Mouse (Mus musculus): ENCODE measurements around the gene Dmxl2.

Dmxl2 gene

GRCm38 (mm10) chr9:54501453-54502110 is at the start of gene Dmxl2:
Gene Dmxl2 (minus strand): TSS chr9:54501626.
- DNase-seq (ENCODE audit: low spot score in 2 of 2), result peak; percentile 25 to 79

GRCm38 (mm10) chr9:54549433-54549832 is 48.0 kb upstream of the Dmxl2 start:
- DNase-seq (ENCODE audit: low spot score in 2 of 2), result no peak

- DNase-seq (ENCODE audit: low spot score in 2 of 2), result peak; percentile 44 to 74
Observed at GRCm38 (mm10) chr9:54547536-54547935, 46.1 kb upstream of the Dmxl2 start.

- no peak for DNase-seq (ENCODE audit: low spot score in 2 of 2)
Observed at GRCm38 (mm10) chr9:54544954-54545315, 43.5 kb upstream of the Dmxl2 start.

- no peak for DNase-seq (ENCODE audit: low spot score in 2 of 2)
Observed at GRCm38 (mm10) chr9:54544212-54544953, 43.0 kb upstream of the Dmxl2 start.

GRCm38 (mm10) chr9:54540801-54541200 is 39.4 kb upstream of the Dmxl2 start:
- DNase-seq (ENCODE audit: low spot score in 2 of 2), result no peak

GRCm38 (mm10) chr9:54538684-54539083 is 37.3 kb upstream of the Dmxl2 start, which contains the start of gene Sh2d7:
Gene Sh2d7 (plus strand): TSS chr9:54538984.
- DNase-seq (ENCODE audit: low spot score in 2 of 2), result no peak

GRCm38 (mm10) chr9:54538244-54538643 is 36.8 kb upstream of the Dmxl2 start:
- no peak for DNase-seq (ENCODE audit: low spot score in 2 of 2)

GRCm38 (mm10) chr9:54537480-54537879 is 36.1 kb upstream of the Dmxl2 start:
- no peak for DNase-seq (ENCODE audit: low spot score in 2 of 2)

GRCm38 (mm10) chr9:54537030-54537429 is 35.6 kb upstream of the Dmxl2 start:
- no peak for DNase-seq (ENCODE audit: low spot score in 2 of 2)

GRCm38 (mm10) chr9:54536236-54536635 is 34.8 kb upstream of the Dmxl2 start:
- no peak for DNase-seq (ENCODE audit: low spot score in 2 of 2)

GRCm38 (mm10) chr9:54533975-54534374 is 32.5 kb upstream of the Dmxl2 start:
- no peak for DNase-seq (ENCODE audit: low spot score in 2 of 2)

GRCm38 (mm10) chr9:54532926-54533325 is 31.5 kb upstream of the Dmxl2 start:
- DNase-seq (ENCODE audit: low spot score in 2 of 2), result no peak

GRCm38 (mm10) chr9:54531421-54531820 is 30.0 kb upstream of the Dmxl2 start:
- DNase-seq (ENCODE audit: low spot score in 2 of 2), result no peak

GRCm38 (mm10) chr9:54530836-54531235 is 29.4 kb upstream of the Dmxl2 start:
- DNase-seq (ENCODE audit: low spot score in 2 of 2), result no peak

GRCm38 (mm10) chr9:54529950-54530349 is 28.5 kb upstream of the Dmxl2 start:
- no peak for DNase-seq (ENCODE audit: low spot score in 2 of 2)

GRCm38 (mm10) chr9:54527694-54528093 is 26.3 kb upstream of the Dmxl2 start:
- DNase-seq (ENCODE audit: low spot score in 2 of 2), result no peak

GRCm38 (mm10) chr9:54520286-54520685 is 18.9 kb upstream of the Dmxl2 start:
- DNase-seq (ENCODE audit: low spot score in 2 of 2), result no peak

GRCm38 (mm10) chr9:54518921-54519320 is 17.5 kb upstream of the Dmxl2 start:
- no peak for DNase-seq (ENCODE audit: low spot score in 2 of 2)

GRCm38 (mm10) chr9:54515991-54516390 is 14.6 kb upstream of the Dmxl2 start:
- no peak for DNase-seq (ENCODE audit: low spot score in 2 of 2)

GRCm38 (mm10) chr9:54502873-54503272 is 1.4 kb upstream of the Dmxl2 start:
- DNase-seq (ENCODE audit: low spot score in 2 of 2), result no peak

GRCm38 (mm10) chr9:54502111-54502495 is 677 bp upstream of the Dmxl2 start:
- DNase-seq (ENCODE audit: low spot score in 2 of 2), result no peak

GRCm38 (mm10) chr9:54500832-54501452 is 484 bp downstream of the Dmxl2 start:
- DNase-seq (ENCODE audit: low spot score in 2 of 2), result peak; percentile 12 to 22

All from spleen, postnatal 10 days (tissue).